Mouse (Mus musculus) layer of hippocampus, adult 9-11 months (tissue): ENCODE data around the gene 4930430F08Rik.
"Not testable (repeated sequence)": the region's sequence is repeated elsewhere in the genome, so short reads cannot be mapped to it uniquely, and the experiment has no call there.

ENCODE experiments used
- DNase-seq: peaks from one replicate; pipeline ENCODE4 v3.0.0; 2022

The 4930430F08Rik gene

DNA sequence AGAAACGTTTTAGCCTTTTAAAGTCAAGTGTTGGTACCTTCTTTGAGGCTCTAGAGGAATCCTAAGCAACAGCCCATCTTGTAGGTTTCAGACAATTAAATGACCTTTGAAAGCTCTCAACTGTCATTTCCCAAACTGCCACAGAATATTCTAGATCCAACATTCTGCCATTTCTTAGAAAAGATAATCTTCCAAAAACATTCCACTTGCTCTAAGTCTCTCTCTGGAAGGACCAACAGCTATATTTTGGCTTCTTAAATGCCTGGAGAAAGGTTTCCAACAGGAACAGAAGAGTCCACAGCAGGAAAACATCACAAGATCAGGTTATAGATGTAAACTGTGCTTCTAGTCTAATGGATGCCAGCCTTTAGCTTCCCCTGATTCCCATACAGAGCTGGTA, at the start of gene 4930430F08Rik, which contains the start of gene 1700017N19Rik:
4930430F08Rik (minus strand) TSS at position 101 of the 400 bp plus-strand sequence.
1700017N19Rik (plus strand) TSS at position 162 of the 400 bp plus-strand sequence.
- DNase-seq, result no peak

DNA sequence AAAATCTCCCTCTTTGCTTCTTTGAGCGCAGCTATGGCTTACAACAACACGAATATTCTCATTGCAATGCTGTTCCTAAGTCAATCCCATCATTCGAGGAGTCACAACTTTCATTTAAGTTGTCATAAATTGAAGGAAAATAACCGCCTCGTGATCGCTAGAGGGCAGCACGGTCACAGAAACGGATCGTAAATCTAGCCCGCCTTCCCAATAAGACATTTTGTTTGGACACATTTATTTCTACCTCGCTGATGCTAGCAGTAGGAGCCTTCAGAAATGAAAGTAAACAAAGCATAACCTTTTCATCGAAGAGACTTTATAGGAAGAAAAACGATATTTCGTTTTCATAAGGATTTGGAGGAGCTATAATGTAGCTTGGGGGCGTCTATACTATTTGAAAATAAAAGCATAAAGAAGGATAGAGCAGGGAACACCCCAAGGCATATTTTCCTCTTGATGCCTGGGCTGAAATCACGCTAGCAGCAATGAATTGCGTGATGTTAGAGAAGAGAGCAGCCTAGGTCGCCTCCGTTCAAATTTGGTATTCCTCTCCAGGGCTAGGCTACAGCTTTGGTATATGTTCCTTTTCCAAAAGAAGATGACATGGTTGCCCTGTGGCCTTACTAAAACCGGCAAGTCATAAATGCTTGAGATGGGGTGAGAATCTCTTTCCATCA, 39.7 kb upstream of the 4930430F08Rik start:
- peak; percentile 21 for DNase-seq

DNA sequence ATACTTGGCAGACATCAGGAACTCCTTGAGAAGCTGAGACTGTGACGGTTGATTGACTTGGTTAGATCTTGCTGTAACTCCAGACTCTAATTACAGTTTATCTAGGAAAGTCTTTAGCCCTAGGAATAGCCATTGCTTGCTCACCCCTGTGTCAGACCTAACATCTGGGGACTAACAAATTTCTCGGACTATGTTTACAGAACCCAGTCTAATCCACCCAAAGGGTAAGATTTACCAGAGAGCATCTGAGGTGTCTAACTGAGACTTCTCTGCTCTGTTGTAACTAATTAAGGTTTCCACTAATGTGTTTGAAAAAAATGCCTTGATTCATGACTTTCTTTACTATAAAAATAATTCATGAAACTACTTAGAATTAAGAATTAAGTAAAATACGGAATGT, 32.3 kb upstream of the 4930430F08Rik start:
- no peak for DNase-seq

DNA sequence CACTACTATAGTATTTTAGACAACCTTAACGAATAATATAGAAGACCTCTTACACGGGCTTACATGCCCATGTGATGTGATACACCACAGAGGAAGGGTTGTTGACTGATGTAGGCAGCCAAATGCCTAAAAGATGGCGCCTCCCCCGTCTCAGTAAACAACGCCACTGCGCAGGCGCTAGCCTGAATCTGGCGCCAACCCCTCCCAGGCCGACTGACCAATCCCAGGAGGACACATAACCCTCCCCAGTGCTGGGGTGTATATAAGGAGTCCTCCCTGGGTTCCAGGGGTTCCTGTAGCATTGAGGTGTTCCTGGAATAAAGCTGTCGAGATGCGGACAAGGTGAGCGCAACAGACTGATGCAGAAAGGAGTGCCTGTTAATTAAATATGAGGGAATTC, 29.8 kb upstream of the 4930430F08Rik start:
- DNase-seq, result no peak

DNA sequence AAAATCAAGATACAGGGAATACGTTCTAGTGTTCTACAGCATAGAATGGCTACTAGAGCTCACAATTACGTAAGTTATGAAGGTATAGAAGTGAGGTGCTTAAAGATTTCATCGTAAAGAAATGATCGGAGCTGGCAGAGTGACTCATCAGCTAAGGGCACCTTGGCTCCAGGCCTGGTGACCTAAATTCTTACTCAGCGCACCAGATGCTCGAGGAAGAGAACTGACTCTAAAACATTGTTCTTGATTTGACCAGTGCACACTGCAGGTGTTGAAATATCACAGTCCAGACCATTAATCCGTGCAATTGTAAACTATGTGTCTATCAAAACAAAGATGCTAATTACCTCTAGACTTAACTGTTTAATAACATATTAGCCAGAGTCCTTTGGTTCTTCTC, 29.3 kb upstream of the 4930430F08Rik start:
- DNase-seq, result no peak

DNA sequence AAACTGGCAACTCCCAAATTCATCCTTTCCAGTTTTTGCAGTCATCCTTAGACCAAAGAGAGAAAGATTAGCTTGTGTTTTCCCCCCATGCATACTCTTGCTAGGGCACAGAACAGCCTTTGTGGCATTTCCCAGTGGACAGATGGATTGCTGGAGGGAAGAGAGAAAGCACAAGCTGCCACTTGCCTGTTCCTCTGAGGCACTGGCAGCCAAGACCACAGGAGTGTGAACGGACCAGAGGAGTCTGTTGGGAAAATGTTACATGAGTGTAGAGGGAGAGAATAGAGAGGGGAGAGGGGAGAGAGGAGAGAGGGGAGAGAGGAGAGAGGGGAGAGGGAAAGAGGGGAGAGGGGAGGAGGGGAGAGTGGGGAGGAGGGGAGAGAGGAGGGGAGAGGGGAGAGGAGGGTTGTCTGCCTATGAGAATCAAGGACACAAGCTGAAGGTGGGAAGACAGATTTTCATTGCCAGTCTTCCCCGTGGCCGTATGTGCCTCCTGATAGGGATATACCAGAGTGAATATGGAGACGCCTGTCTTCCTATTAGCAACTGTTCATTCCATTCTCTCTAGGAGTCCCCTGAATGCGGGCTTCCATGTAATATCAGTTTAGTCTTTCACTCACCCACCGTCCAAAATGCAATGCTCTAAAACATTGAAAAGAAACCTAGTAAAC, 27.1 kb upstream of the 4930430F08Rik start:
- peak; percentile 15 for DNase-seq

DNA sequence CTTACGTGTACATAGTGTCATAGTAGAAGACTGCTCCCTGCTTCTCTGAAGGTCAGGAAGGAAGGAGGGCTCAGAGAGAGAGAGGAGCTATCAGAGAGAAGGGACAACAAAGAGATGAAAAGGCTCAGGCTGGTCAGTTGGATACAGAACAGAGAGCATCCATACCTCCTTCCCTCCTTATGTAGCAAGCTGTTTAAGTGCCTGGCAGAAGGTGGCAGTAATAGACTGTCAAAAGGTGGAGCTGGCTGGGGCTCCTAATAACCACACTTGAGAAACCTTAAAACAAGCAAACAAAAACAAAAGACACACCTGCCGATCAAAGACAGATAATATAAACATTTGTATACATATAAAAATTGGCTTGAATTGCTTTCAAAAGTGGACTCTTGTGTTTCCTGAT, 14.0 kb upstream of the 4930430F08Rik start:
- no peak for DNase-seq

DNA sequence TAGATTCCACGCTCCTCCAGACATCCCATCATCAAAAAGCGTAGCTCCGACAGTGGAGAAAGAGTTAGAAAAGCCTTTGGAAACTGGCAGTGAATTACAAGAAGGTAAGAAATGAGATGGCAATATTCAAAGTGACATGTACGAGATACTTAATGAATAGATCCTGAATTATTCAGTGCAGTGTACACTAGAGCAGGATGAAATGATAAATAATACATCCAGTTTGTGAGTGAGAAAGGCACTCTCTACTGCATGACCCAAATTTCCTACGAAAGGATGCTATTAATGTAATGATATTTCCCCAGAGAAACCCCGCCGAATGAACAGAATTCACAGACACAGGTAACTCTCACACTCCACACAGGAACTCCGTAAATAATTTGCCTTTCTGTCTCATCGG, 13.3 kb upstream of the 4930430F08Rik start:
- DNase-seq, result no peak

DNA sequence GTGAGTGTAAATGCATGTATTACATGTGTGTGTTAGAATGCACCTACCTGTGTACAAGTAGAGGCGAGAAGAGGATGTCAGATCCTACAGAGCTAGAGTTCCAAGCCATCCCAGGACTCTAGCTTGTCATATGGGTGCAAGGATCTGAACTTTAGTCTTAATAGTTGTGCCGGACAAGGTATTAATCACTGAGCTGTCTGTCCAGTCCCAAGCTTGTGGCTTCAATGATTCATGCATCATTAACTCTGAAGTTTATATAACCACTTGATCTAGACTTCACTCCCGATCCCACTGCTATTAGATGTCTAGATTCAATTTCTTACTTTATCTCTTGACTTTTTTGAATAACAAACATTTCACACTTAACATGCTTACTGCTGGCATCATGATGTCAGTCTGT, 8.1 kb upstream of the 4930430F08Rik start:
- no peak for DNase-seq

DNA sequence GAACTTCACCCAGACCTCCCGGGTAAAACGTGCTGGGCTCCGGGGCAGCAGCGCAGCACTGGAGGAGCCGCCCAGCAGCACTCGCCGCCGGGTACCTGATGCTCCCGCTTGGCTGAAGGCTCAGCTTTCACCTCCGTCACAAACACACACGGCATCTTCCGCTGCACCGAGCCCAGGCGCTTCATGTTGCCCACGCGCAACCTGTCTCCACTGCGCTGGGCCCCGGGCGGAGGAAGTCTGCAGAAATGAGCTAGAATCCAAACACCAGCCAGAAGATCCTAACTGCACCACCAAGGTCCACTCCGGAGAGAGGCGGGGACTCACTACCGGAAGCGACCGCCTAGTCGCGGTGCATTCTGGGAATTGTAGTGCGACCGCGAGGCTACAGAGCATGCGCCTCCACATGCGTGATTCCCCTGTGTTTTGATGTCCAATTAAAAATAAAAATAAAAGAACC, 1.3 kb downstream of the 4930430F08Rik start:
- DNase-seq, result peak; percentile 93

DNA sequence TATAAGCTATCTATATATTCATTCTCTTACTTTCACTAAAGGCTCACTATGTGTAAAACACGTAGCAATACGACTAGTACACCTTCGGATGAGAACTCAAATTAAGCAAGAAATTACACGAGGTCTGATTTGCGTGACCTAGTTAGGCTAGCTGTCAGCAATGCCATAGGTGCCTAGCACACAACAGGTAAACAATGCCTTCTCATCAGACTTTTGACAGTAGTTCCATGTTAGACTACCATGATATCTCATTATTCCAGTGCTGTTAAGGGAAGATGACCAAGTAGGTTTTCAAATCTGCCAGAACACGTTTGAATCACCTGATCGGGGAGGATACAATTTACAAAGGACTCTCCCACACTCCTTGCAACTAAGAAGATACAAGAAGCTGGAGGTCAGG, 1.7 kb downstream of the 4930430F08Rik start:
- no peak for DNase-seq

DNA sequence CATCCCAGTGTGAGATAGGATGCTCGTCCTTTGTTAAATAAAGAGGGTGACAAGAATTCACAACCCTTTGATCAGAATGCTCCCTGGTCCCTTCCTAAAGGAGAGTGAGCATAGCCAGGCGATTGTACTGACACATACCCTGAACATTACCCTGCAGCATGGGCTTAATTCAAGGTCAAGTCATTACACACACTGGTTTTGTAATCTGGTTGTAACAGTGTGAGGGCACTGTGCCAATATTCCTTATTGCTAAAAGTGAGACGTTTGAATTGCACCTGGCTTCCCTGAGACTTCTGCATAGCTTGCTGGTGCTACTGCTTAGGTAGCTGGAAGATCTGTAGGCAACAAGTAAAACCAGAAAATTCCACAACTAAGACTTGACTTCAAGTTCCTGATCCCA, 6.0 kb downstream of the 4930430F08Rik start:
- no peak for DNase-seq

DNA sequence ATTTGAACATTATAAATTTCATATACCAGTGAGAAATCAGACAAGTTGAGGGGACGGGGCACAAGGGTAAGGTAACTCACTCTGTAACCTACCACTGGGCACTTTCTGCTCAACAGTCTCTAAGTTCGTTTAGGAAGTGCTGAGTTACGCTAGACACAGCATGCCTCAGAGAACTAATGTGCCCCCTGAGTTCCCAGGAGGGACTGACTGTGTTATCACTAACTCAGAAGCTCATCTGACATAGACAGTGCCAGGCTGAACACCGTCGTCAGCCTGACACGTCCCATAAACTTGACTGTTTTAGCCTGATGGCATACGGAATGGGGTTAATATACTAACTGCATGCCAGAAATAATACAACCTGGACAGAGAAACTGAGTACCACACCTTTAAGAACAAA, 14.9 kb downstream of the 4930430F08Rik start:
- DNase-seq, result no peak

DNA sequence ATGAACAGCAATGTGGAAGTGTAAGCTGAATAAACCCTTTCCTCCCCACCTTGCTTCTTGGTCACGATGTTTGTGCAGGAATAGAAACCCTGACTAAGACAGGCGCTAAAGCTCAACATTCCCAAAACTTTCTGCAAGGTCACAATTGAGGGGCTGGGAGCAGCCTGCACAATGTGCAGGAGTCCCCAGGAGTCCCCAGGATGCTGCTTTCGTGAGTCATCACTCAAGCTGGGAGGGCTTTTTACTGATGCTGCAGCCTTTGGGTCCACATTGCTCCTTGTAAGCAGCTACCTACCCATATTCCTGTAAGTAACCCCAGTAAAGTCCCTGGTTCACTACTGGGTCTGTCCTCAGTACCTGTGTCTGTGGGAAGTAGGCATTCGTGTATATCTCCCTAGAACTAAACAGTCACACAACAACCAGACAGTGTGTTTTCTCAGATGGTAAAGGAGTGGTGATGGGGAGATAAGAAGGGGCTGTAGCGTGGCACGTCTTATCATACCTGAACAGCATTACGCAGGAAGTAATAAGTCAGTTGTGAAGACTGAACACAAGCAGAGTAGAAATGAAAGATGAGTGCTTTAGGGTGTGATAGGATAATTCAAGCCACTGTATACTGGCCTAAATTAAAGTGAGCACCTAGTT, 15.6 kb downstream of the 4930430F08Rik start:
- no peak for DNase-seq

DNA sequence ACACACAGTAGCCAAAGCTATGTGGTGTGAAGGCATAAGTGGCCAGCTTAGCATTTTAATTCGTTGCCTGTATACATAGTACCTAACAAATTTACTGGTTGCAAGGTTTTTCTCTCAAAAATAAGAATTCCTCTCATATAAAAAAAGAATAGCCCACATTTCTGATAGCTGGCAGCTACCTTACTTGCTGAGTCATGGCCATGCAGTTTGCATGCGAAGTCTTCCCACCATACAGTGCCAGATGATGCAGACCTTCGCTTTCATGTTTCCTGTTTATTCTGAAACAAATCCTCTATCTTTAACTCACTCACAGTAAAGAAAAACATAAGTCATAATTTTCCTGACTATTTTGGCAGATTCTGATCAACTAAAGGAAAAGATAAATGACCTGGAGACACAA, 18.5 kb downstream of the 4930430F08Rik start:
- DNase-seq, result no peak

DNA sequence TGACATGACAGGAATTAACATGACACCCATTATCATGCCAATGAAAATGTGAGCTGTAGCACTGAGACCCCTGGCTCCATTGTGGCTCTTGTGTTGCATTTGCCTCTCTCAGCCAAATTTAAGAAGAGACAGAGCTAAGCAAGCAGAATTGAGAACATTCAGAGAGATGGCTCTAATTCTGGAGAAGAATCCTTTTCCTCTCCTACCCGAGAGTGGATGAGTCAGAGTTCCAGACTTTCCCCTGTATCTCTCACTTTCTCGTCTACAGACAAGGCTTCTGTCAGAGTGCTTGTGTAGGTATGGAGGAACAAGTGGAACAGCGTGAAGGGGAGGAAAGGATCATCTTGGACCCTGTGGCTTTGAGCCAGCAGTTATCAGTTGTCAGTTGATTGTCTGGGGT, 26.1 kb downstream of the 4930430F08Rik start:
- DNase-seq, result no peak

DNA sequence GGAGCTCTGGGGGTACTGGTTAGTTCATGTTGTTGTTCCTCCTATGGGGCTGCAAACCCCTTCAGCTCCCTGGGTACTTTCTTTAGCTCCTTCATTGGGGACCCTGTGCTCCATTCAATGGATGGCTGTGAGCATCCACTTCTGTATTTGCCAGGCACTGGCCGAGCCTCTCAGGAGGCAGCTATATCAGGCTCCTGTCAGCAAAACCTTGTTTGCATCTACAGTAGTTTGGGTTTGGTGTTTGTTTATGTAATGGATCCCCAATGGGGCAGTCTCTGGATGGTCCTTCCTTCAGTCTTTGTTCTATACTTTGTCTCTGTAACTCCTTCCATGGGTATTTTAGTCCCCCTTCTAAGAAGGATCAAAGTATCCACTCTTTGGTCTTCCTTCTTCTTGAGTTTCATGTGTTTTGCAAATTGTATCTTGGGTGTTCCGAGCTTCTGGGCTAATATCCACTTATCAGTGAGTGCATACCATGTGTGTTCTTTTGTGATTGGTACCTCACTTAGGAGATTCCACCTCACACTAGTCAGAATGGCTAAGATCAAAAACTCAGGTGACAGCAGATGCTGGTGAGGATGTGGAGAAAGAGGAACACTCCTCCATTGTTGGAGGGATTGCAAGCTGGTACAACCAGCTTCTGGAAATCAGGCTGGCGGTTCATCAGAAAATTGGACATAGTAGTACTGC, 29.9 kb downstream of the 4930430F08Rik start:
- DNase-seq, result not testable (repeated sequence)

DNA sequence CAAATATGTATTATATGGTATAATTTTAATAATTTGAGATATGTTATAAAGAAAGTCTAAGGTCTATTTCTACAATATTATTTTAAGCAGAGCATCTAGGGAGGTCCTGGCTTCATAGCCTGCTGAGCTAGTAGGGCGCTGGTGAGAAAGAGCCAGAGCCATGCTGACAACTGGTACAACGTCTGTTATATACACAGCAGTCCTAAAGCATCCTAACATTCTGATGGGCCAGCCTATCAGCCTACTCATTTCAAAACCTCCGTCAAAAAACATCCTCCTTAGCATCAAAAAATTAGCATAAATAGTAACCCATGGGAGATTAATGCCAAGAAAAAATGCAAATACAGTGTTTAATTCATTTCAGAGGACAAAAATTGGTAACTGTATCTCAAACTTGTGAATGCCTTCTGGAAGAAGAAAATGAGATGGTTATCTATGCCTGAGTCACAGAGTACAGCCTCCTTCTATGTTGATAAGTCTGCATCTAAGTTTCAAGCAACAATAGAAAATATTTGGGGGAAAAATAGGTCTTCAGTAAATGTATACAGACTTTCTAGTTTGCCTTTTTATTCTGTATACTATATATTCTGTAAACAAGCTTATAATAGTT, 33.6 kb downstream of the 4930430F08Rik start:
- no peak for DNase-seq

DNA sequence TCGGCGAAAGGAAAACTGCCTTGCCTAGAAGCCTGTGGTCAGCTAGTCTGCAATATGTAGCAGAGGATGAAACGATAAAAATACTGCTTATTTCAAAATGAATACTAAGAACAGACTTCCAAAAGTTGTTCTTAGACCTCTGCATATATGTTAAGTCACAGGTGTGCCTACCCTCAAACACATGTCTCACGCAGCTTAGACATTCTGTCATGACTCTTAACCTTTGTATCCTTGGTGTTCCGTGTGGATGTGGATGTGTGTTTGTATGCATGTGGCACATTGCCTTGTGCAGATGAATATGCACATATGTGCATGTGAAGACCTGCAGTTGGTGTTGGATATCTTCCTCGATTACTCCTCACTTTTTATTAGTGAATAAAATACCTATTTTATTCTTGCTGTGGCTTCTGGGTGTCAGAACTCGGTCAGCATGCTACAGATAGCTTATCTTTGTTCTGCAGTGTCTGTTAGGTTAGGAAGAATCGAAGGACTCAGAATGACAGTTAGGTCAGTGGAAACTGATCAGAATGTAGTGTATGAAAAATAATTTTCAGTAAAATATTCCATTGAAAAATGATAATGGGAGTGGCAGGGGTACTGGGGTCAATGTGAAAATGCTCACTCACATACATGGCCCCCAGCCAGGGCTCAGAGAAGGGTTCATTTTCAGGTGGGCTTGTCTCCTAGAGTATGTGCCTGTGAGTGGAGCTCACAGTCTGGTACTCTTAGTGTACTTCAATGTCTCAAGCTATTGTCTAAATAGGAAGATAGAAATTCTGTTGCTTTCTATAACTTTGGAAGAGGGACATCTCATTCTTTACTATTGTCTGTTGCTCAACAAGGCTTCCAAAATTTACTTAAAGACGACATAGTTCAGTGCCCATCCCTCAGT, 65.5 kb downstream of the 4930430F08Rik start:
- no peak for DNase-seq

DNA sequence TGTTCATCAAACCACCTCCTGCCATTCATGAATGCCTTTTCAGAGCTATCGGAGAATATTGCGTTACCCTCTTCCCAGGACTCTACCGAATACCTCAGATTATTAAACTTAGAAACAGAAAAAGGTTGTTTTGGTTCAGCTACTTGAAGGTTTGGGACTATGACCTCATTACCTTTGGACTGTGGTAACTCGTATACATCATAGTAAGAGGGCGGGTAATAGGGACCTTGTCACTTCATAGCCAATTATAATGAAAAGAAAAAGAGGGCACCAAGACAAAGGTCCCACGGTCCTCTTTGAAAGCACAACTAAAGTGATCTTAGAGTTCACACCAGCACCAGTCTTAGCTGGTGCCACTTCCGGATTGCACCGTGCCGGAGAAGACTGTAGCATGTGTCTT, 67.9 kb downstream of the 4930430F08Rik start:
- no peak for DNase-seq
